7 mouse cellular contexts compared by ENCODE assay signal in genomic region chr2:147194711-147195615, GRCm38 (mm10). TPM values are rescaled to one million over a fixed set of nuclear protein-coding genes. Genes with fewer than 3 reads are reported as not detected.
DNase-seq lines count a peak whose midpoint lies in the region; ATAC-seq and TF ChIP-seq lines count a peak whose summit lies in the region.

No protein-coding gene starts in this region.

- H3K27me3 ChIP-seq in megakaryocyte, embryonic 14.5 days (replicated peaks), result peaks cover 81% of the 10 kb centered on the region
- peaks cover 91% of the 10 kb centered on the region for H3K27me3 ChIP-seq in forebrain, embryonic 14.5 days (replicated peaks; ENCODE audit: control insufficient read depth, insufficient read depth, low read length)
- peaks cover 92% of the 10 kb centered on the region for H3K27me3 ChIP-seq in liver, embryonic 12.5 days (replicated peaks)
- no peaks in the 10 kb centered on the region; the same call in 1 of the 2 replicates for H3K27me3 ChIP-seq in cerebellum, adult 2 months (ENCODE audit: control insufficient read depth, insufficient read depth, low read length)

- peaks cover 21% of the 10 kb centered on the region for H3K4me1 ChIP-seq in megakaryocyte, embryonic 14.5 days
- peaks cover 8% of the 10 kb centered on the region for H3K4me1 ChIP-seq in forebrain, embryonic 14.5 days (ENCODE audit: control insufficient read depth, insufficient read depth, low read length)
- peaks cover 5% of the 10 kb centered on the region; the same call in 1 of the 2 replicates for H3K4me1 ChIP-seq in liver, embryonic 12.5 days
- H3K4me1 ChIP-seq in cerebellum, adult 2 months (ENCODE audit: control insufficient read depth, insufficient read depth, low read length), result no peaks in the 10 kb centered on the region

- TF ChIP-seq CTCF in cerebellum, adult 2 months (IDR thresholded peaks at IDR 0.05; ENCODE audit: borderline replicate concordance, insufficient read depth, low read depth, low read length), result no peak

- H3K36me3 ChIP-seq in megakaryocyte, embryonic 14.5 days (replicated peaks; ENCODE audit: low read length), result no peaks in the 10 kb centered on the region
- no peaks in the 10 kb centered on the region for H3K36me3 ChIP-seq in forebrain, embryonic 14.5 days (ENCODE audit: control insufficient read depth, insufficient read depth, low read length)
- H3K36me3 ChIP-seq in liver, embryonic 12.5 days, result no peaks in the 10 kb centered on the region

- no peak for TF ChIP-seq POLR2A in cerebellum, adult 2 months (IDR thresholded peaks at IDR 0.05; ENCODE audit: borderline replicate concordance, insufficient read depth, low read length)

- H3K9ac ChIP-seq in forebrain, embryonic 14.5 days (ENCODE audit: low read length), result no peak overlapping the region; the same call in 1 of the 2 replicates
- H3K9ac ChIP-seq in liver, embryonic 12.5 days, result no peak overlapping the region

- peak overlapping the region; percentile 38 for H3K4me3 ChIP-seq in megakaryocyte, embryonic 14.5 days (replicated peaks)
- peak overlapping the region; percentile 26 for H3K4me3 ChIP-seq in forebrain, embryonic 14.5 days (ENCODE audit: low read depth, low read length)
- H3K4me3 ChIP-seq in liver, embryonic 12.5 days, result peak overlapping the region; percentile 29
- no peak overlapping the region for H3K4me3 ChIP-seq in cerebellum, adult 2 months (replicated peaks; ENCODE audit: insufficient read depth, low read depth, low read length)

- under 1% methylated on average over 63 of the region's 71 CpGs for WGBS in forebrain, embryonic 14.5 days
- 1% methylated on average over 71 of the region's 71 CpGs for WGBS in liver, embryonic 12.5 days (ENCODE audit: insufficient replicate concordance)
- 1% methylated on average over 71 of the region's 71 CpGs for WGBS in cerebellum, adult 2 months

- no peaks in the 10 kb centered on the region for H3K9me3 ChIP-seq in megakaryocyte, embryonic 14.5 days
- no peaks in the 10 kb centered on the region for H3K9me3 ChIP-seq in forebrain, embryonic 14.5 days (replicated peaks; ENCODE audit: control insufficient read depth, low read length)
- no peaks in the 10 kb centered on the region for H3K9me3 ChIP-seq in liver, embryonic 12.5 days (replicated peaks)

- no peak overlapping the region for H3K27ac ChIP-seq in forebrain, embryonic 14.5 days (ENCODE audit: low read depth, low read length)
- no peak overlapping the region for H3K27ac ChIP-seq in liver, embryonic 12.5 days
- no peak overlapping the region for H3K27ac ChIP-seq in cerebellum, adult 2 months (ENCODE audit: insufficient read depth, low read length)

- peak overlapping the region; percentile 45 for H3K4me2 ChIP-seq in forebrain, embryonic 14.5 days (ENCODE audit: low read length)
- peak overlapping the region; percentile 53 for H3K4me2 ChIP-seq in liver, embryonic 12.5 days

- ATAC-seq in megakaryocyte, adult 5-6 weeks (ENCODE audit: poor library complexity, severe bottlenecking), result no peak
- ATAC-seq in forebrain, embryonic 14.5 days, result peak; percentile 66
- no peak for ATAC-seq in liver, embryonic 12.5 days

- DNase-seq in forebrain, embryonic 14.5 days (ENCODE audit: low spot score), result peak; percentile 70
- DNase-seq in yolk sac, embryonic 10.5 days (ENCODE audit: low spot score), result peak; percentile 39
- DNase-seq in layer of hippocampus, adult 9-11 months, result no peak
- DNase-seq in cerebellum, adult 2 months, result no peak

RNA-seq across cellular contexts. Expression of gene Nkx2-2, which starts 0.9 kb away (rescaled TPM):
- polyA plus RNA-seq in megakaryocyte, embryonic 14.5 days (2012; ENCODE audit: insufficient read depth, low replicate concordance), result not detected in 2 replicates
- not detected in 2 replicates for total RNA-seq in megakaryocyte, adult 5-6 weeks (2015)
- total RNA-seq in megakaryocyte, adult 5-6 weeks (2017), result not detected in 2 replicates
- 3.2 and 5.1 TPM in 2 replicates for polyA plus RNA-seq in forebrain, embryonic 14.5 days (2014; fragmentation: Nextera tagmentation; extraction: Ambion mirVana)
- polyA plus RNA-seq in liver, embryonic 12.5 days (2016; fragmentation: Nextera tagmentation; extraction: Ambion mirVana), result not detected in 2 replicates
- polyA plus RNA-seq in cerebellum, adult 2 months (2012; rRNA removed), result 13.1 and 14.0 TPM in 2 replicates

Comparison
In these comparisons a context has a peak if more than half of its experiments do, and no peak if none do; other contexts are left out.
1. DNase-seq: peak in forebrain, embryonic 14.5 days (single experiment) and yolk sac, embryonic 10.5 days (single experiment); none in layer of hippocampus, adult 9-11 months (single experiment) and cerebellum, adult 2 months (0 of 2).